Mouse (Mus musculus) heart, adult 8-10 months (tissue): ENCODE results near the gene Olfr1189. TPM values are rescaled to one million over a fixed set of nuclear protein-coding genes. Genes with fewer than 3 reads are reported as not detected.
"Not testable (repeated sequence)": the region's sequence is repeated elsewhere in the genome, so short reads cannot be mapped to it uniquely, and the experiment has no call there.

ENCODE experiments used
- DNase-seq: peaks from one replicate; pipeline ENCODE4 v3.0.0; 2022; ENCODE audit warnings: low spot score
- total RNA-seq, 4 experiments: library from RNA; stranded (reverse); gene quantifications; 2 replicates each; pipeline ENCODE4 v1.2.4; 2022

Gene Olfr1189
- not detected for total RNA-seq

DNA sequence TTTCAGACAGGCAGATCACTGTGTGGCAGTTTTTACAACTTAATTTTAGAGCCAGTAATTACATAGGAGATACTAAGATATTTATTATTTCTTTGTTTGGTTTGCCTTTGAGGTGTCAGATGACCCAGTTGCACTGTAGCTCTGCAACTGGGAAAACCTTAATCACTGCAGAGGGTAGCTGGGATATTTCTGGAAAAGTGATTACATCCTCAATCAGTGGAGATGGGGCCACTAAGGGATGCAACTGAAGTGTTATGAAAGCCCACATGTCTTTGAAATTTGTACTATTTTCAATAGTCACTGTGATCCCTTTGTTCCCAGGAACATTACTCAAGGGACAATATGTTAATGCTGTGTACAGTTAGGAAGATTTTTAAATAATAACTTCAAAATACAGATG, at the start of gene Olfr1189:
Gene Olfr1189 (plus strand): TSS at position 301 of the 400 bp plus-strand sequence.
- DNase-seq: no peak

DNA sequence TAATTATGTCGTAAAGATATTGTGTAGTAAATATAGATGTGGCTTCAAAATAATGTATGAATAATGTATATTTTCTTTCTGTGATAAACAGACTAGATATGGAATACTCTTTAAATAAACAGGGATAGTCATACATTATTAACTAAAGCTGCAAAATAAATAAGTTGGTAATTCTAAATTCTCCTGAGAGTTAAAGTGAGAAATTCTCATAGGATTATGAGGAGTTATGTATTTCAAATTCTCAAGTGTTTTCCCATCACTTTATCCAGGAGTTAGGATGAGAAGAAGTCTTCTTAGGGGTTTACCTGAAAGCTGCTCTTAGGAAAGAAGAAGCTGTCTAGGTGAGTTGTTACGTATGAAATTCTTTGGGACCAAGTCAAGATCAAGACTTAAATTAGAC, 29.6 kb upstream of the Olfr1189 start, which contains the start of gene Olfr1188:
Gene Olfr1188 (plus strand): TSS at position 301 of the 400 bp plus-strand sequence.
- no peak for DNase-seq

GRCm38 (mm10) chr2:88572696-88573095, 13.6 kb upstream of the Olfr1189 start:
- DNase-seq: not testable (repeated sequence)

DNA sequence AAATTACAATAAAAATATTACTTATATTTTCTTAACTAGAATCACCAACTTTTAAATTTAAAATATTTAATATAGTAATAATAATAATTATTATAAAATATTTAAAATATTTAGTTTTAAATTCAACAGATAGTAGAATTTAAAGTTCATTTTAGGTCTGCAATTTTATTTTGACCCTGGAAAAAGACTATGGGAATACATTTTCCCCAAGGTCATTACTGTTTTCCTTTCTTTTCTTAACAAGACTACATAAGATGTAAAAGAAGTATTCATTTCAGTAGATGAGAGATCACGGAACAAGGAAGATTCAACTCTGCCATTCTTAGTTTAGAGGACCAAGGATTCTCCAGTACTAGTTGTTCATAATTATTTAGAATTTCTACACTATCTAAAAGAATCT, 54.0 kb downstream of the Olfr1189 start, which contains the start of gene Olfr1191-ps1:
Gene Olfr1191-ps1 (plus strand): TSS at position 301 of the 400 bp plus-strand sequence.
- not testable (repeated sequence) for DNase-seq

Other genes with a start within 250 kb of the Olfr1189 start
- gene Olfr1176, start 249.7 kb upstream of the Olfr1189 start, total RNA-seq: not detected
- gene Olfr1177-ps, start 240.0 kb upstream of the Olfr1189 start, total RNA-seq: not detected
- gene Olfr1178, start 199.4 kb upstream of the Olfr1189 start, total RNA-seq: not detected
- not detected for gene Olfr1179, start 180.0 kb upstream of the Olfr1189 start, total RNA-seq
- not detected for gene Olfr1180, start 167.3 kb upstream of the Olfr1189 start, total RNA-seq
- gene Olfr1181, start 160.3 kb upstream of the Olfr1189 start, total RNA-seq: not detected
- not detected for gene Gm13757, start 137.3 kb upstream of the Olfr1189 start, total RNA-seq
- gene Olfr1183, start 131.6 kb upstream of the Olfr1189 start, total RNA-seq: not detected
- gene Olfr1184, start 102.9 kb upstream of the Olfr1189 start, total RNA-seq: not detected
- gene Olfr1185-ps1, start 93.1 kb upstream of the Olfr1189 start, total RNA-seq: not detected
- gene Olfr1186, start 67.9 kb upstream of the Olfr1189 start, total RNA-seq: not detected
- gene Olfr1188, start 29.5 kb upstream of the Olfr1189 start, total RNA-seq: not detected
- gene Olfr1191-ps1, start 54.1 kb downstream of the Olfr1189 start, total RNA-seq: not detected
- gene Olfr1192-ps1, start 62.1 kb downstream of the Olfr1189 start, total RNA-seq: not detected
- gene Olfr1193, start 89.2 kb downstream of the Olfr1189 start, total RNA-seq: not detected
- not detected for gene Olfr1195, start 102.7 kb downstream of the Olfr1189 start, total RNA-seq
- gene Olfr1196, start 118.1 kb downstream of the Olfr1189 start, total RNA-seq: not detected
- not detected for gene Olfr1197, start 145.9 kb downstream of the Olfr1189 start, total RNA-seq
- gene Olfr1198, start 164.9 kb downstream of the Olfr1189 start, total RNA-seq: not detected
- gene Olfr1199, start 174.0 kb downstream of the Olfr1189 start, total RNA-seq: not detected
- not detected for gene Olfr1200, start 184.0 kb downstream of the Olfr1189 start, total RNA-seq
- gene Olfr1201, start 206.6 kb downstream of the Olfr1189 start, total RNA-seq: not detected
- gene Olfr1202, start 228.0 kb downstream of the Olfr1189 start, total RNA-seq: not detected
- gene Olfr1205, start 243.3 kb downstream of the Olfr1189 start, total RNA-seq: not detected